Mouse (Mus musculus) intestine, postnatal 0 days (tissue): Measurements from ENCODE around the gene Hscb. TPM values are rescaled to one million over a fixed set of nuclear protein-coding genes. Genes with fewer than 3 reads are reported as not detected.

Source experiments
- ATAC-seq: fragments of 200-750 bp; cut with Nextera tagmentation; 2 replicates; pipeline ENCODE4 v1.8.0; 2017; ENCODE audit warnings: mild to moderate bottlenecking, moderate TSS enrichment, moderate library complexity
- H3K27ac ChIP-seq: fragments of 300-500 bp; sonication (generic); 2 replicates; pipeline ENCODE4 v1.5.1; 2014; ENCODE audit warnings: mild to moderate bottlenecking, low read depth, low read length, moderate library complexity
- H3K27me3 ChIP-seq: fragments of 300-500 bp; sonication (generic); replicated peaks from 2 replicates; pipeline ENCODE4 v1.6.1; 2014; ENCODE audit warnings: low read length, mixed read lengths; ENCODE audit not compliant: control insufficient read depth, insufficient read depth
- H3K36me3 ChIP-seq: fragments of 300-500 bp; sonication (generic); 2 replicates; pipeline ENCODE4 v1.6.1; 2014; ENCODE audit warnings: mild to moderate bottlenecking, moderate library complexity; ENCODE audit not compliant: control insufficient read depth, insufficient read depth
- H3K4me1 ChIP-seq: fragments of 300-500 bp; sonication (generic); replicated peaks from 2 replicates; pipeline ENCODE4 v1.6.1; 2014; ENCODE audit warnings: antibody characterized with exemption, low read length, mixed read lengths; ENCODE audit not compliant: control insufficient read depth, insufficient read depth
- H3K4me2 ChIP-seq: fragments of 300-500 bp; sonication (generic); replicated peaks from 2 replicates; pipeline ENCODE4 v1.6.1; 2014; ENCODE audit warnings: low read depth, mild to moderate bottlenecking, moderate library complexity
- H3K4me3 ChIP-seq: fragments of 300-500 bp; sonication (generic); 2 replicates; pipeline ENCODE4 v1.5.1; 2014; ENCODE audit warnings: low read depth, low read length
- H3K9ac ChIP-seq: fragments of 300-500 bp; sonication (generic); 2 replicates; pipeline ENCODE4 v1.6.1; 2014; ENCODE audit warnings: mild to moderate bottlenecking, low read depth, low read length
- H3K9me3 ChIP-seq: fragments of 300-500 bp; sonication (generic); 2 replicates; pipeline ENCODE4 v1.6.1; 2016; ENCODE audit warnings: mixed run types; ENCODE audit not compliant: control insufficient read depth
- CTCF ChIP-seq: sonication (generic); IDR thresholded peaks from 2 replicates; pipeline ENCODE4 v1.5.1; 2016; ENCODE audit warnings: low read depth, mild to moderate bottlenecking, control low read depth, antibody characterized with exemption, moderate library complexity
- WGBS: fragments of 180-500 bp; shearing (Covaris S2); extraction: QIAGEN DNeasy Blood & Tissue Kit; methylation state at CpG from one replicate; pipeline ENCODE4 v1.1.7; 2014; 5-methylcytosine and 5-hydroxymethylcytosine counted together
- polyA plus RNA-seq: library from polyadenylated mRNA; unstranded; fragments of >200 nt; fragmentation: Nextera tagmentation; extraction: Ambion mirVana; gene quantifications from 2 replicates; pipeline ENCODE4 v1.2.1, GENCODE M21; 2015

Gene Hscb
- polyA plus RNA-seq, 1 experiment from 2014 or later: 50.0 TPM

GRCm38 (mm10) chr5:110779998-110780760 is 59.4 kb downstream of the Hscb start, which contains the start of gene Pus1:
Gene Pus1 (minus strand): TSS chr5:110780659.
- 0 out of 2 replicates have a peak, but pooled peaks cover 3% of the 10 kb centered on the region for H3K4me1 ChIP-seq
- H3K27ac ChIP-seq: peak within 1 kb of the TSS; percentile 78
- ATAC-seq: peak; percentile 90
- H3K36me3 ChIP-seq: peaks cover 21% of the 10 kb centered on the region
- H3K4me2 ChIP-seq: peak within 1 kb of the TSS; percentile 72
- no peak for TF ChIP-seq CTCF
- WGBS: under 1% methylated on average over 57 of the region's 57 CpGs
- no peaks in the 10 kb centered on the region for H3K27me3 ChIP-seq
- H3K9me3 ChIP-seq: no peaks in the 10 kb centered on the region
- peak within 1 kb of the TSS; percentile 74 for H3K9ac ChIP-seq
- H3K4me3 ChIP-seq: peak within 1 kb of the TSS; percentile 75

GRCm38 (mm10) chr5:110779276-110779997 is 60.1 kb downstream of the Hscb start:
- peaks cover 25% of the 10 kb centered on the region for H3K36me3 ChIP-seq
- no peaks in the 10 kb centered on the region for H3K27me3 ChIP-seq
- peak overlapping the region; percentile 74 for H3K9ac ChIP-seq
- H3K4me2 ChIP-seq: peak overlapping the region; percentile 72
- 0 out of 2 replicates have a peak, but pooled peaks cover 3% of the 10 kb centered on the region for H3K4me1 ChIP-seq
- 13% methylated on average over 15 of the region's 15 CpGs for WGBS
- no peak for TF ChIP-seq CTCF
- peak overlapping the region; percentile 75 for H3K4me3 ChIP-seq
- no peaks in the 10 kb centered on the region for H3K9me3 ChIP-seq
- peak overlapping the region; percentile 78 for H3K27ac ChIP-seq
- 0 out of 2 replicates have a peak, but pooled peaks have one; percentile 3 for ATAC-seq

Other genes with a start within 250 kb of the Hscb start
- 15.8 and 17.2 TPM in 2 replicates for gene Noc4l, start 186.4 kb downstream of the Hscb start, polyA plus RNA-seq
- gene Ddx51, start 186.3 kb downstream of the Hscb start, polyA plus RNA-seq: 4.9 and 6.9 TPM in 2 replicates
- 11.0 and 13.1 TPM in 2 replicates for gene Ep400, start 69.1 kb downstream of the Hscb start, polyA plus RNA-seq
- 30.5 and 32.1 TPM in 2 replicates for gene Pus1, start 59.1 kb downstream of the Hscb start, polyA plus RNA-seq
- gene Ulk1, start 29.7 kb downstream of the Hscb start, polyA plus RNA-seq: 6.0 and 6.4 TPM in 2 replicates
- 10.5 and 12.2 TPM in 2 replicates for gene Chek2, start 202 bp upstream of the Hscb start, polyA plus RNA-seq
- 2.9 and 3.4 TPM in 2 replicates for gene Ttc28, start 40.0 kb upstream of the Hscb start, polyA plus RNA-seq